Comparison of ENCODE assay signal across 14 mouse cellular contexts in genomic region chr14:121106906-121107305, GRCm38 (mm10).
DNase-seq lines count a peak whose midpoint lies in the region; ATAC-seq and TF ChIP-seq lines count a peak whose summit lies in the region.
"Had no signal": no experiment of that assay in that cellular context is flagged by ENCODE, and none has a peak within 500 bp of the region (broad histone marks: within the 10 kb centered on the region; RNA-seq: fewer than 3 reads in every experiment).

No protein-coding gene starts in this region.

- ATAC-seq in hindbrain, embryonic 11.5 days (ENCODE audit: low FRiP score) = no peak
- ATAC-seq in hindbrain, embryonic 16.5 days = no peak
- 0 out of 2 replicates have a peak, but pooled peaks have one; percentile 20 for ATAC-seq in midbrain, embryonic 14.5 days (ENCODE audit: low FRiP score, low TSS enrichment)
- ATAC-seq in midbrain, postnatal 0 days (ENCODE audit: low FRiP score) = no peak
- no peak for ATAC-seq in embryonic facial prominence, embryonic 12.5 days (ENCODE audit: insufficient number of reproducible peaks, insufficient read depth, low FRiP score, low TSS enrichment)
- ATAC-seq in limb, embryonic 12.5 days (ENCODE audit: insufficient number of reproducible peaks, insufficient read depth, low FRiP score, low TSS enrichment, low read depth) = no peak
- ATAC-seq: CD4-positive, CD25-positive, alpha-beta regulatory T cell, adult 4 months had no signal

- no peak overlapping the region for H3K9ac ChIP-seq in hindbrain, embryonic 11.5 days (ENCODE audit: low read depth, low read length)
- H3K9ac ChIP-seq in hindbrain, embryonic 16.5 days (ENCODE audit: low read depth, low read length) = no peak overlapping the region
- H3K9ac ChIP-seq in midbrain, embryonic 14.5 days (replicated peaks; ENCODE audit: low read length) = no peak overlapping the region
- H3K9ac ChIP-seq in midbrain, postnatal 0 days (replicated peaks; ENCODE audit: low read length, poor library complexity, severe bottlenecking) = no peak overlapping the region
- no peak overlapping the region for H3K9ac ChIP-seq in embryonic facial prominence, embryonic 12.5 days
- no peak overlapping the region for H3K9ac ChIP-seq in limb, embryonic 12.5 days (replicated peaks)
- H3K9ac ChIP-seq: stomach, embryonic 15.5 days had no signal

- 0 out of 2 replicates have a peak overlapping the region, but pooled peaks have one; percentile 9 for H3K27ac ChIP-seq in hindbrain, embryonic 11.5 days (ENCODE audit: low read depth, low read length)
- H3K27ac ChIP-seq in hindbrain, embryonic 16.5 days (ENCODE audit: low read depth, low read length) = no peak overlapping the region
- no peak overlapping the region for H3K27ac ChIP-seq in midbrain, embryonic 14.5 days (replicated peaks; ENCODE audit: low read depth, low read length)
- H3K27ac ChIP-seq in midbrain, postnatal 0 days (ENCODE audit: low read depth, low read length) = no peak overlapping the region
- H3K27ac ChIP-seq in embryonic facial prominence, embryonic 12.5 days = peak overlapping the region; percentile 64
- H3K27ac ChIP-seq in limb, embryonic 12.5 days = peak overlapping the region; percentile 97
- H3K27ac ChIP-seq: stomach, embryonic 15.5 days had no signal

- WGBS in hindbrain, embryonic 11.5 days = 52% methylated on average over 4 of the region's 4 CpGs
- 57% methylated on average over 4 of the region's 4 CpGs for WGBS in hindbrain, embryonic 16.5 days
- 65% methylated on average over 4 of the region's 4 CpGs for WGBS in midbrain, embryonic 14.5 days
- 65% methylated on average over 4 of the region's 4 CpGs for WGBS in midbrain, postnatal 0 days
- 16% methylated on average over 4 of the region's 4 CpGs for WGBS in embryonic facial prominence, embryonic 12.5 days
- 14% methylated on average over 4 of the region's 4 CpGs for WGBS in limb, embryonic 12.5 days

- no peak overlapping the region for H3K4me3 ChIP-seq in hindbrain, embryonic 11.5 days (ENCODE audit: low read depth, low read length)
- H3K4me3 ChIP-seq in hindbrain, embryonic 16.5 days (ENCODE audit: low read length) = no peak overlapping the region
- no peak overlapping the region for H3K4me3 ChIP-seq in midbrain, embryonic 14.5 days (replicated peaks; ENCODE audit: low read depth, low read length)
- no peak overlapping the region for H3K4me3 ChIP-seq in midbrain, postnatal 0 days (ENCODE audit: low read depth, low read length)
- no peak overlapping the region for H3K4me3 ChIP-seq in embryonic facial prominence, embryonic 12.5 days
- no peak overlapping the region for H3K4me3 ChIP-seq in limb, embryonic 12.5 days (replicated peaks)
- H3K4me3 ChIP-seq: stomach, embryonic 15.5 days had no signal

- TF ChIP-seq CTCF in midbrain, postnatal 0 days (IDR thresholded peaks at IDR 0.05) = no peak

- peaks cover 7% of the 10 kb centered on the region; the same call in 1 of the 2 replicates for H3K4me1 ChIP-seq in hindbrain, embryonic 11.5 days (replicated peaks; ENCODE audit: control insufficient read depth, insufficient read depth, low read length)
- H3K4me1 ChIP-seq in hindbrain, embryonic 16.5 days (ENCODE audit: control insufficient read depth, insufficient read depth, low read depth, low read length) = peaks cover 16% of the 10 kb centered on the region
- peaks cover 8% of the 10 kb centered on the region for H3K4me1 ChIP-seq in midbrain, embryonic 14.5 days (ENCODE audit: control insufficient read depth, insufficient read depth, low read length)
- no peaks in the 10 kb centered on the region for H3K4me1 ChIP-seq in midbrain, postnatal 0 days (ENCODE audit: insufficient read depth, low read length)
- H3K4me1 ChIP-seq in embryonic facial prominence, embryonic 12.5 days = peaks cover 86% of the 10 kb centered on the region
- H3K4me1 ChIP-seq in limb, embryonic 12.5 days (replicated peaks) = peaks cover 96% of the 10 kb centered on the region

- no peaks in the 10 kb centered on the region for H3K27me3 ChIP-seq in hindbrain, embryonic 11.5 days (ENCODE audit: control insufficient read depth, insufficient read depth, low read length)
- H3K27me3 ChIP-seq in hindbrain, embryonic 16.5 days (replicated peaks; ENCODE audit: control insufficient read depth, insufficient read depth, low read length) = no peaks in the 10 kb centered on the region
- H3K27me3 ChIP-seq in midbrain, embryonic 14.5 days (ENCODE audit: control insufficient read depth, insufficient read depth, low read length) = no peaks in the 10 kb centered on the region
- H3K27me3 ChIP-seq in midbrain, postnatal 0 days (ENCODE audit: insufficient read depth, low read length) = no peaks in the 10 kb centered on the region
- H3K27me3 ChIP-seq in embryonic facial prominence, embryonic 12.5 days = no peaks in the 10 kb centered on the region
- H3K27me3 ChIP-seq in limb, embryonic 12.5 days = no peaks in the 10 kb centered on the region
- H3K27me3 ChIP-seq: stomach, embryonic 15.5 days had no signal

- no peak overlapping the region for H3K4me2 ChIP-seq in hindbrain, embryonic 11.5 days (replicated peaks; ENCODE audit: low read depth, low read length)
- H3K4me2 ChIP-seq in hindbrain, embryonic 16.5 days (ENCODE audit: low read length) = no peak overlapping the region
- H3K4me2 ChIP-seq in midbrain, embryonic 14.5 days (ENCODE audit: low read length) = no peak overlapping the region
- H3K4me2 ChIP-seq in midbrain, postnatal 0 days (ENCODE audit: low read depth, low read length, poor library complexity, severe bottlenecking) = no peak overlapping the region
- no peak overlapping the region for H3K4me2 ChIP-seq in embryonic facial prominence, embryonic 12.5 days (replicated peaks)
- H3K4me2 ChIP-seq in limb, embryonic 12.5 days = peak overlapping the region; percentile 10
- H3K4me2 ChIP-seq: stomach, embryonic 15.5 days had no signal

- DNase-seq in hindbrain, embryonic 11.5 days (ENCODE audit: low spot score) = no peak
- no peak for DNase-seq in midbrain, embryonic 14.5 days
- no peak for DNase-seq in midbrain, postnatal 0 days (ENCODE audit: low spot score)
- no peak for DNase-seq in right cerebral cortex, adult 2 months (ENCODE audit: low spot score in 2 of 2)
- DNase-seq in adipocyte (ENCODE audit: low spot score) = no peak
- DNase-seq: cerebellum, adult 9-10 months; heart, postnatal 4 days; kidney, postnatal 25 days; layer of hippocampus, postnatal 36 days had no signal

- H3K36me3 ChIP-seq in hindbrain, embryonic 11.5 days (ENCODE audit: control insufficient read depth, insufficient read depth, low read length) = peaks cover 2% of the 10 kb centered on the region; the same call in 1 of the 2 replicates
- H3K36me3 ChIP-seq in hindbrain, embryonic 16.5 days (ENCODE audit: control insufficient read depth, insufficient read depth, low read length) = no peaks in the 10 kb centered on the region
- peaks cover 8% of the 10 kb centered on the region; the same call in 1 of the 2 replicates for H3K36me3 ChIP-seq in midbrain, embryonic 14.5 days (ENCODE audit: control insufficient read depth, insufficient read depth, low read length)
- peaks cover 12% of the 10 kb centered on the region for H3K36me3 ChIP-seq in midbrain, postnatal 0 days (ENCODE audit: insufficient read depth, low read length)
- H3K36me3 ChIP-seq in embryonic facial prominence, embryonic 12.5 days = peaks cover 6% of the 10 kb centered on the region
- peaks cover 21% of the 10 kb centered on the region for H3K36me3 ChIP-seq in limb, embryonic 12.5 days
- H3K36me3 ChIP-seq: stomach, embryonic 15.5 days had no signal

- no peaks in the 10 kb centered on the region for H3K9me3 ChIP-seq in hindbrain, embryonic 11.5 days (ENCODE audit: control insufficient read depth, low read length)
- H3K9me3 ChIP-seq in hindbrain, embryonic 16.5 days (ENCODE audit: control insufficient read depth, low read length) = no peaks in the 10 kb centered on the region
- no peaks in the 10 kb centered on the region for H3K9me3 ChIP-seq in midbrain, embryonic 14.5 days (ENCODE audit: control insufficient read depth, low read length)
- H3K9me3 ChIP-seq in midbrain, postnatal 0 days (ENCODE audit: low read length) = no peaks in the 10 kb centered on the region
- H3K9me3 ChIP-seq in embryonic facial prominence, embryonic 12.5 days = no peaks in the 10 kb centered on the region
- H3K9me3 ChIP-seq in limb, embryonic 12.5 days = no peaks in the 10 kb centered on the region
- H3K9me3 ChIP-seq: stomach, embryonic 15.5 days had no signal

Comparison
In these comparisons a context has a peak if more than half of its experiments do, and no peak if none do; other contexts are left out.
1. H3K27ac ChIP-seq: peak in hindbrain, embryonic 11.5 days (single experiment), embryonic facial prominence, embryonic 12.5 days (single experiment) and limb, embryonic 12.5 days (single experiment); none in hindbrain, embryonic 16.5 days (single experiment), midbrain, embryonic 14.5 days (single experiment) and midbrain, postnatal 0 days (single experiment).